Mouse (Mus musculus) olfactory bulb, adult 2 months (tissue): ENCODE measurements at regions not wholly inside any gene's neighbourhood (a gene's known extent, or its start where the extent isn't known, plus 50 kb on each side); places are given as distances from the start of the nearest gene placed in this dataset.

ENCODE experiments used
- H3K27ac ChIP-seq: fragments of 200-500 bp; 2 replicates; pipeline ENCODE4 v1.5.1; 2012; ENCODE audit warnings: low read depth, low read length; ENCODE audit not compliant: insufficient read depth
- H3K4me1 ChIP-seq: fragments of 200-500 bp; 2 replicates; pipeline ENCODE4 v1.6.1; 2012; ENCODE audit warnings: low read length; ENCODE audit not compliant: control insufficient read depth, insufficient read depth
- H3K4me3 ChIP-seq: fragments of 200-500 bp; 2 replicates; pipeline ENCODE4 v1.5.1; 2012; ENCODE audit warnings: mild to moderate bottlenecking, low read depth, low read length, moderate library complexity; ENCODE audit not compliant: insufficient read depth
- CTCF ChIP-seq: fragments of 200-500 bp; IDR thresholded peaks from 2 replicates; pipeline ENCODE4 v1.5.1; 2012; ENCODE audit warnings: low read depth, mild to moderate bottlenecking, low read length, moderate library complexity; ENCODE audit not compliant: insufficient read depth
- POLR2A ChIP-seq: fragments of 200-500 bp; IDR thresholded peaks from 2 replicates; pipeline ENCODE4 v1.6.1; 2012; ENCODE audit warnings: mild to moderate bottlenecking, low read depth, low read length, moderate library complexity; ENCODE audit not compliant: insufficient read depth
- WGBS: fragments of 180-500 bp; shearing (Covaris S2); methylation state at CpG from one replicate; pipeline ENCODE4 v1.1.7; 2018; 5-methylcytosine and 5-hydroxymethylcytosine counted together

DNA sequence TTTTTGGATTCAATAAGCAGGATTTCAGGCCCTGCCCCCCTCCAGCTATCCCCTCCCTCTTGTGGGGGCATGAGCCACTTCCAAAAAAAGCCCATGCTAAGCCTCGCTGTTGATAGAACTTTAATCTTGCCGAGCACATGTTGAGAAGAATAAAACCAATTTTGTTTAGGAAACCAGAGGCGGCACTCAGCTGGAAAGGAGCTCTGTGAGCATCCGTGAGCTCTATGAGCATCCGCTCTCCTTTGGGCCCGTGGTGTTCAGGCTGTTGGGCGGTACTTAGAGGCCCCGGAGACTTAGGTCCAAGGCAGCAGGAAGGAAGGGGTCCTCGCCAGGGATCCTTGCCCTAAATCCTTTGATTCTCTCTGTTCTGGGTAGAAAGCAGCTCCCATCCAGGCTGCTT is 117.0 kb downstream of the Tle3 start:
- Histone ChIP-seq H3K4me1 (peaks cover 21% of the 10 kb centered on the region), H3K27ac (no peak overlapping the region), H3K4me3 (no peak overlapping the region)
- TF ChIP-seq CTCF (no peak), POLR2A (no peak)
- WGBS, result 34% methylated on average over 9 of the region's 9 CpGs

DNA sequence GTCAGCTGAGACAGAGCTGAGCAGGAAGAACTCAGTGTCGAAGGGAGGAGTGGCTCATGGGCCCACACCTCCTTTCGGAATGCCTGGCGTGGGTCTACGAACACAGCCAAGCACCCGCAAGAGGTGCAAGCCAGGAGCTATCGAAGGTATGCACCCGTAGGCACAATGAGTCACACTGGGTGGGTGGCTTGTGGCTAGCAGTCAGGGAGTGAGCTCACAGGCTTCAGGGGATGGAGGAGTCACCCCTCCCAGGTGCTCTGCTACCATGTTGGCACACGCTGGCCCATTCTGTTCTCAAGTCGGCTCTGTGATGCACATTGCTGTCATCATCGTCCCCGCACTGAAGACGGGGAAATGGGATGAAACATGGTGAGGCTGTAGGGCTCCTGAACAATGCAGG is 115.7 kb downstream of the Tle3 start:
- TF ChIP-seq POLR2A, result no peak
- TF ChIP-seq CTCF, result no peak
- 89% methylated on average over 12 of the region's 12 CpGs for WGBS
- Histone ChIP-seq H3K4me3 (no peak overlapping the region), H3K4me1 (peaks cover 21% of the 10 kb centered on the region), H3K27ac (no peak overlapping the region)

DNA sequence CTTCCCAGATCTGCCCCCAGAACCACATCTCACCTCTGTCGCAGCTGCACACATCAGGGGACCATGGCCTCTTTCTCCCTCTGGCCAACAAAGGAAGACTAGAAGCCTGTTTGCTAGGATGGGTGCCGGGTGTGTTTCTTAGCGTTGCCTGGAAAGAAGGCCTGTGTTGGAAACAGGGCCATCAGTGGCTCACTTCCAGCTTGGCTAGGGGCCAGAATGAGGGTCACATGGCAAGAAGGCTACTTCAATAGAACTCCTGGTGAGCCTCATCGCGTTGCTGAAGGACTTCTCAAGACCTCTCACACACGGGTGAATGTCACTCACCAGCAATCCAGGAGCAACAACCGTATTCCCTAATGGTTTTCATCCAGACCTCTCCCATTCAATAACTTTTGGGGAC is 115.0 kb downstream of the Tle3 start:
- Histone ChIP-seq H3K4me1 (peaks cover 21% of the 10 kb centered on the region), H3K27ac (no peak overlapping the region), H3K4me3 (no peak overlapping the region)
- WGBS, result 62% methylated on average over 7 of the region's 7 CpGs
- TF ChIP-seq POLR2A, result no peak

DNA sequence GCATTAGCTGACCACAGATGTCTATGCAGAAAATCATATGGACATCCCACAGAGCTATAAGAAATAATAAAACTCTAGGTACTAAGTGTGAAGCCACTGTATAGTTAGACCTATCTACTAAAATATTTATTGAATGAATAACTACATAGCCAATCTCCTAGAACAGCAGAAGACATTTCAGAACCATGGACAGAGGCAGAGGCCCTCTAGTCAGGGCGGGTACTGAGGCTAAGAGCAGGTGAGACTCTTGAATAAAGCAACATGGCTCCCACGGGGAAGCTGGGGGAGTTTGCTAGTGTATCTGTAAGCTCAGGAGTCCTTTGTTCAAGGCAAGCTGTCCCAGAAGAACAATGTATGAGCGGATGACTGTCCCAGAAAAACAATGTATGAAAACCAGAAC is 112.2 kb downstream of the Tle3 start:
- TF ChIP-seq POLR2A, result no peak
- no peak for TF ChIP-seq CTCF
- no peak overlapping the region for H3K27ac ChIP-seq
- no peak overlapping the region for H3K4me3 ChIP-seq
- peaks cover 15% of the 10 kb centered on the region for H3K4me1 ChIP-seq
- WGBS, result 78% methylated on average over 3 of the region's 3 CpGs

DNA sequence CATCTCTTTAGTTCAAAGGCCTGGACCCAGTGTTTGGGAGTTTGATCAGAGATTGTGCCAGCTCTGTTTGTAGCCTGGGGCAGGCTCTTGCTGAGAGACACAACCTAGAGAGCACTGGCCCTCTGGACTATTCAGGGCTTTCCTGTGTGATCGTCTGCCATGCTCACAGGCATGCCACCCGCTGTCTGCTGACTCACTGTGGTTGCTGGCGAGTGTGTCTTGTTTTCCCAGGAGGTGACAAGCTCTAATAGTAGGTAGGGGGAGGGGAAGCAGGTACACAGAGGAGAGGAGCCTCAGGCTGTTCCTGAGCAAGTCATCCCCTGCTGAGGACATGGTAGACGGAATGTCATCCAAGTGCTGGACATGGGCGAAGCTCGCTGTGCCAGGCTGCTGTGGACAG is 107.5 kb downstream of the Tle3 start:
- H3K27ac ChIP-seq, result no peak overlapping the region
- WGBS, result 58% methylated on average over 6 of the region's 6 CpGs
- H3K4me3 ChIP-seq, result no peak overlapping the region
- peaks cover 8% of the 10 kb centered on the region for H3K4me1 ChIP-seq
- TF ChIP-seq POLR2A (no peak), CTCF (no peak)

DNA sequence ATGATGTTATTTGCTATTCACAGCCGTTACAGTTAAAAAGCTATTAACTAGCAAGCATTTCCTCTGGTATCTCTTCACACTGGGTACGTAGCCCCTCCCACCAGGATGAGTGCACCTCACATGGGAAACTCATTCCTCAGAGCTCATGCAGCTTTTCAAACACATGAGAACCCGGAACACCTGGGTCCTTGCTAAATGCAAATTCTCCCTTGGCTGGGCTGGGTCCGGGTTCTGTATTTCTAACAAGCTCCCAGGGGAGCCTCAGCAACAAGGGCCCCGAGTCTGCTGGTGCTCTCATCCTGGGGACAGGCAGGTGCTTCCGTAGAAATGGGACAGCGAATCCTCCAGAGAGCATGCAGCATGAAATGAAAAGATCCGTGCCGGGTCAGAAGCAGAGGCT is 106.7 kb downstream of the Tle3 start:
- peaks cover 8% of the 10 kb centered on the region for H3K4me1 ChIP-seq
- no peak overlapping the region for H3K27ac ChIP-seq
- no peak for TF ChIP-seq POLR2A
- no peak for TF ChIP-seq CTCF
- no peak overlapping the region for H3K4me3 ChIP-seq
- WGBS, result 57% methylated on average over 9 of the region's 9 CpGs

DNA sequence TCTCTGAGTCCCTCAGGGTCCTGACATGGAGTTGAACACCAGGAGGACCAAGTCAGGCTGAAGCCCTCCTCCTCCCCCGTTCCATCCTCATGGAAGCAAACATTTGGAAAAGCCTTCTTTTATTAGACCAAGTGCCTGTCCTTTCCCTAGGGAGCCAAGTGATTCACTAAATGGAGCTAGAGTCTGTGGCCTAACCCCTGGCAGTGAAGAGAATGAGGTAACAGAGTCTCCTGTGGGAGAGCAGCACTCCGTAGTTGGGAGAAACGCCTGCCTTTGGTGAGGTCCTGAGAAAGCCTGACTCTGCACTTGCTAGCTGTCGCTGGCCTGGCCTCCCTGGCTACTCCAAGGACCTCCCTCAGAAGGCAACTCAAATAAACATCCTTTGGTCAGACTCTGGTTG is 104.2 kb downstream of the Tle3 start:
- WGBS, result 87% methylated on average over 4 of the region's 4 CpGs
- no peak for TF ChIP-seq CTCF
- TF ChIP-seq POLR2A, result no peak
- H3K4me3 ChIP-seq, result no peak overlapping the region
- no peak overlapping the region for H3K27ac ChIP-seq
- H3K4me1 ChIP-seq, result peaks cover 8% of the 10 kb centered on the region

DNA sequence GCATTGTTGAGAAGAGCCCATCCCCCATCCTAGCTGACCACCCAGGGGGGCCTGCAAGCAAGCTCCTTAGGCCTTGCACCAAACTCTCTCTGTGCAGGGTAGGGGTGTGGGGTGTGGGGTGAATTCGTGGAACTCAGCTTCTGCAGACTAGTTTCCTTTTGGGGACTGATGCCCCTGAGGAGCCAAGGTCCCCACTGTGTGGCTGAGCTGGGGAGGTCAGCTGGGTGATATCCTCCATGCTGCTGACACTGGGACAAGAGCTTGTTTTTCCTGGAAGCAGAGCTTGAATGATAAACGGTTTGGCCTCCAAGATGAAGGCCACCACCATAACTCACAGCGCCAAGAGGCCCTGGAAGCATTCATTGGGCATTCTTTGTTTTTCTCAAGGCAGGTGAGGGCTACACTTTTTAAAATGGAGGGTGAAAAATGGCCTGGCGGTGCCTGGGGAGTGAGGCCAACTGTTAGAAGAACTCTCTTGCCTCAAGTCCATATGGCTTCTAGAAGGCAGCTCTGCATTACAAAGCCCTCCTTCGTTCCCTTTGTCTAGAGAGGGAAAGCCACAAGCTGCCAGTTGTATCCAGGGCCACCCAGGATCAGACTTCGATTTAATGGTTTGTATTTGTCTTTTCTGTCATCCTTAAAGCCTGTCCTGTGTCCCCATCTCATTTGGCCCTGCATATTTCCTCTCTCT is 98.8 kb downstream of the Tle3 start:
- 83% methylated on average over 6 of the region's 6 CpGs for WGBS
- TF ChIP-seq POLR2A, result no peak
- no peak for TF ChIP-seq CTCF
- Histone ChIP-seq H3K27ac (no peak overlapping the region), H3K4me3 (no peak overlapping the region), H3K4me1 (peaks cover 8% of the 10 kb centered on the region)

DNA sequence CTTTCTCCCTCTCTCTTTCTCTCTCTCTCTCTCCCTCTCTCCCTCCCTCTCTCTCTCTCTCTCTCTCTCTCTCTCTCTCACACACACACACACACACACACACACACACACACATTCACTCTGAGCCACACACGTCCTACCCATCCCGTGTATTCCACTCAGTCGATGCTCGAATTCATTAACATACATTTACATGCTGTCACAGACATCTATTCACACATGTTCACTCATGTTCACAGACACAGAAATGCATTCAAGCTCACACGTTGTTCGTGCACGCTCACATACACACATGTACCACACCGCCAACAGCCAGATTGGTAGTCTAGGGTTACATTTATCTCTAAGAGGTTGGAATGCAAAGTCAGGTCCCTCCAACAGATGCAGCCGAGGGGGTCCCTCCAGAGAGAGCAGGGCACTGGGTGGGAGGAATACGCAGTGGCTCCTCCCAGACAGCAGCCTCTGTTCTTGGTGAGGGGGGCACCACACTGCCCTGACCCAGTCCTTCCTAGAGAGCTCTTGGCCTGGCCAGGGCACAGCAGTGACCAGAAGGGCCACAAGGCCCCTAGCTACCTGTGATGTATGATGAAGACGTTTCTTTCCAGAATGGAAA is 96.8 kb downstream of the Tle3 start:
- Histone ChIP-seq H3K27ac (no peak overlapping the region), H3K4me1 (peaks cover 8% of the 10 kb centered on the region), H3K4me3 (no peak overlapping the region)
- 48% methylated on average over 11 of the region's 11 CpGs for WGBS
- TF ChIP-seq POLR2A (no peak), CTCF (no peak)
